Mouse (Mus musculus) midbrain, embryonic 15.5 days (tissue): Measurements from ENCODE around the gene Ctns. TPM values are rescaled to one million over a fixed set of nuclear protein-coding genes. Genes with fewer than 3 reads are reported as not detected.
A peak's percentile ranks its signal among the peaks of the same experiment; 100 is the strongest.

Experiments
- ATAC-seq: fragments of 200-750 bp; cut with Nextera tagmentation; replicated peaks from 2 replicates; pipeline ENCODE4 v1.8.0; 2017; ENCODE audit warnings: moderate TSS enrichment
- H3K27ac ChIP-seq: fragments of 300-500 bp; sonication (generic); 2 replicates; pipeline ENCODE4 v1.5.1; 2015; ENCODE audit warnings: mild to moderate bottlenecking, inconsistent platforms
- H3K27me3 ChIP-seq: fragments of 300-500 bp; sonication (generic); replicated peaks from 2 replicates; pipeline ENCODE4 v1.6.1; 2015; ENCODE audit warnings: inconsistent platforms
- H3K36me3 ChIP-seq: fragments of 300-500 bp; sonication (generic); replicated peaks from 2 replicates; pipeline ENCODE4 v1.6.1; 2015; ENCODE audit warnings: inconsistent platforms
- H3K4me1 ChIP-seq: fragments of 300-500 bp; sonication (generic); 2 replicates; pipeline ENCODE4 v1.6.1; 2015; ENCODE audit warnings: inconsistent platforms
- H3K4me2 ChIP-seq: fragments of 300-500 bp; sonication (generic); 2 replicates; pipeline ENCODE4 v1.6.1; 2015; ENCODE audit warnings: inconsistent platforms, mild to moderate bottlenecking, moderate library complexity
- H3K4me3 ChIP-seq: fragments of 300-500 bp; sonication (generic); 2 replicates; pipeline ENCODE4 v1.5.1; 2015; ENCODE audit warnings: mild to moderate bottlenecking, inconsistent platforms
- H3K9ac ChIP-seq: fragments of 300-500 bp; sonication (generic); 2 replicates; pipeline ENCODE4 v1.6.1; 2015; ENCODE audit warnings: mild to moderate bottlenecking, inconsistent platforms
- H3K9me3 ChIP-seq: fragments of 300-500 bp; sonication (generic); 2 replicates; pipeline ENCODE4 v1.6.1; 2016; ENCODE audit warnings: inconsistent platforms
- WGBS: fragments of 180-500 bp; shearing (Covaris S2); methylation state at CpG from one replicate; pipeline ENCODE4 v1.1.7; 2015; ENCODE audit warnings: mixed read lengths; 5-methylcytosine and 5-hydroxymethylcytosine counted together
- polyA plus RNA-seq: library from polyadenylated mRNA; unstranded; fragments of >200 nt; fragmentation: Nextera tagmentation; extraction: Ambion mirVana; gene quantifications from 2 replicates; pipeline ENCODE4 v1.2.1, GENCODE M21; 2015

Ctns gene
- polyA plus RNA-seq, 1 experiment from 2014 or later, result 20.8 TPM

GRCm38 (mm10) chr11:73185872-73186615, 12.8 kb downstream of the Ctns start:
- H3K9me3 ChIP-seq, result no peaks in the 10 kb centered on the region
- H3K36me3 ChIP-seq, result peaks cover 18% of the 10 kb centered on the region; the same call in 1 of the 2 replicates
- H3K4me3 ChIP-seq, result no peak overlapping the region
- no peaks in the 10 kb centered on the region for H3K27me3 ChIP-seq
- H3K27ac ChIP-seq, result no peak overlapping the region
- H3K9ac ChIP-seq, result no peak overlapping the region
- 94% methylated on average over 10 of the region's 10 CpGs for WGBS
- H3K4me2 ChIP-seq, result no peak overlapping the region
- no peak for ATAC-seq
- H3K4me1 ChIP-seq, result no peaks in the 10 kb centered on the region

GRCm38 (mm10) chr11:73177895-73178294, 20.9 kb downstream of the Ctns start:
- no peaks in the 10 kb centered on the region; the same call in 1 of the 2 replicates for H3K36me3 ChIP-seq

GRCm38 (mm10) chr11:73177509-73177875, 21.4 kb downstream of the Ctns start:
- Histone ChIP-seq H3K4me1 (peaks cover 38% of the 10 kb centered on the region), H3K27ac (peak overlapping the region; percentile 88), H3K36me3 (no peaks in the 10 kb centered on the region; the same call in 1 of the 2 replicates), H3K27me3 (no peaks in the 10 kb centered on the region), H3K9ac (peak overlapping the region; percentile 84), H3K4me3 (peak overlapping the region; percentile 96), H3K9me3 (no peaks in the 10 kb centered on the region), H3K4me2 (peak overlapping the region; percentile 82)
- under 1% methylated on average over 28 of the region's 28 CpGs for whole genome bisulfite sequencing
- ATAC-seq, result peak; percentile 59

More at GRCm38 (mm10) chr11:73177895-73178294, 20.9 kb downstream of the Ctns start:
- Histone ChIP-seq H3K4me2 (peak overlapping the region; percentile 82), H3K9me3 (no peaks in the 10 kb centered on the region), H3K27me3 (no peaks in the 10 kb centered on the region), H3K4me3 (peak overlapping the region; percentile 96), H3K9ac (peak overlapping the region; percentile 84), H3K4me1 (peaks cover 38% of the 10 kb centered on the region), H3K27ac (peak overlapping the region; percentile 88)
- no peak for ATAC-seq
- 5% methylated on average over 2 of the region's 2 CpGs for WGBS

GRCm38 (mm10) chr11:73176608-73177508, 22.0 kb downstream of the Ctns start, which contains the start of the genes Emc6 and Tax1bp3:
TSS of gene Emc6 (minus strand) at chr11:73177037.
TSS of gene Tax1bp3 (plus strand) at chr11:73177083.
- Histone ChIP-seq H3K4me1 (peaks cover 38% of the 10 kb centered on the region), H3K4me2 (peak within 1 kb of the TSS; percentile 82), H3K27ac (peak within 1 kb of the TSS; percentile 88), H3K9me3 (no peaks in the 10 kb centered on the region), H3K9ac (peak within 1 kb of the TSS; percentile 85), H3K4me3 (peak within 1 kb of the TSS; percentile 96), H3K27me3 (no peaks in the 10 kb centered on the region), H3K36me3 (no peaks in the 10 kb centered on the region)
- WGBS, result under 1% methylated on average over 81 of the region's 81 CpGs
- ATAC-seq, result peak; percentile 98

- peak overlapping the region; percentile 82 for H3K4me2 ChIP-seq
- no peaks in the 10 kb centered on the region for H3K9me3 ChIP-seq
- H3K27me3 ChIP-seq, result no peaks in the 10 kb centered on the region
- 0 out of 2 replicates have a peak, but pooled peaks have one; percentile 0 for ATAC-seq
- H3K4me3 ChIP-seq, result peak overlapping the region; percentile 96
- peaks cover 38% of the 10 kb centered on the region for H3K4me1 ChIP-seq
- 2% methylated on average over 15 of the region's 15 CpGs for WGBS
- H3K9ac ChIP-seq, result peak overlapping the region; percentile 85
- peak overlapping the region; percentile 88 for H3K27ac ChIP-seq
- H3K36me3 ChIP-seq, result no peaks in the 10 kb centered on the region
These were observed 22.7 kb downstream of the Ctns start for GRCm38 (mm10) chr11:73176186-73176585.

GRCm38 (mm10) chr11:73175612-73176011, 23.2 kb downstream of the Ctns start:
- peak overlapping the region; percentile 85 for H3K9ac ChIP-seq
- 54% methylated on average over 8 of the region's 8 CpGs for WGBS
- peak overlapping the region; percentile 96 for H3K4me3 ChIP-seq
- no peaks in the 10 kb centered on the region for H3K27me3 ChIP-seq
- H3K36me3 ChIP-seq, result no peaks in the 10 kb centered on the region
- H3K27ac ChIP-seq, result no peak overlapping the region
- no peaks in the 10 kb centered on the region for H3K9me3 ChIP-seq
- H3K4me2 ChIP-seq, result peak overlapping the region; percentile 82
- H3K4me1 ChIP-seq, result peaks cover 38% of the 10 kb centered on the region
- no peak for ATAC-seq

- H3K27me3 ChIP-seq, result no peaks in the 10 kb centered on the region
- no peaks in the 10 kb centered on the region for H3K9me3 ChIP-seq
- H3K4me2 ChIP-seq, result no peak overlapping the region
- WGBS, result 69% methylated on average over 5 of the region's 5 CpGs
- H3K9ac ChIP-seq, result no peak overlapping the region
- H3K27ac ChIP-seq, result no peak overlapping the region
- no peaks in the 10 kb centered on the region for H3K36me3 ChIP-seq
- no peak for ATAC-seq
- peaks cover 20% of the 10 kb centered on the region for H3K4me1 ChIP-seq
- H3K4me3 ChIP-seq, result no peak overlapping the region
These were observed 26.7 kb downstream of the Ctns start for GRCm38 (mm10) chr11:73172186-73172585.

- ATAC-seq, result no peak
These were observed 29.6 kb downstream of the Ctns start for GRCm38 (mm10) chr11:73169231-73169630.

GRCm38 (mm10) chr11:73168576-73168975, 30.3 kb downstream of the Ctns start:
- H3K27ac ChIP-seq, result no peak overlapping the region
- no peak overlapping the region for H3K4me2 ChIP-seq
- no peak overlapping the region for H3K4me3 ChIP-seq
- no peaks in the 10 kb centered on the region for H3K36me3 ChIP-seq
- no peak overlapping the region for H3K9ac ChIP-seq
- H3K9me3 ChIP-seq, result no peaks in the 10 kb centered on the region
- 83% methylated on average over 6 of the region's 6 CpGs for WGBS
- H3K4me1 ChIP-seq, result no peaks in the 10 kb centered on the region
- no peaks in the 10 kb centered on the region for H3K27me3 ChIP-seq
- no peak for ATAC-seq

More at GRCm38 (mm10) chr11:73169231-73169630, 29.6 kb downstream of the Ctns start:
- no peak overlapping the region for H3K27ac ChIP-seq
- H3K36me3 ChIP-seq, result no peaks in the 10 kb centered on the region
- H3K9ac ChIP-seq, result no peak overlapping the region
- H3K9me3 ChIP-seq, result no peaks in the 10 kb centered on the region
- H3K4me2 ChIP-seq, result no peak overlapping the region
- H3K27me3 ChIP-seq, result no peaks in the 10 kb centered on the region
- 38% methylated on average over 4 of the region's 4 CpGs for WGBS
- H3K4me3 ChIP-seq, result no peak overlapping the region
- H3K4me1 ChIP-seq, result 0 out of 2 replicates have a peak, but pooled peaks cover under 1% of the 10 kb centered on the region

- no peaks in the 10 kb centered on the region for H3K4me1 ChIP-seq
- WGBS, result 83% methylated on average over 8 of the region's 8 CpGs
- no peak for ATAC-seq
These were observed 30.8 kb downstream of the Ctns start for GRCm38 (mm10) chr11:73168071-73168470.

GRCm38 (mm10) chr11:73162284-73162683, 36.6 kb downstream of the Ctns start:
- Histone ChIP-seq H3K9me3 (no peaks in the 10 kb centered on the region), H3K27me3 (peaks cover 20% of the 10 kb centered on the region), H3K4me1 (peaks cover 11% of the 10 kb centered on the region; the same call in 1 of the 2 replicates), H3K36me3 (no peaks in the 10 kb centered on the region), H3K9ac (no peak overlapping the region), H3K4me3 (no peak overlapping the region), H3K27ac (no peak overlapping the region), H3K4me2 (no peak overlapping the region)
- ATAC-seq, result no peak
- WGBS, result 83% methylated on average over 5 of the region's 5 CpGs

More at GRCm38 (mm10) chr11:73168071-73168470, 30.8 kb downstream of the Ctns start:
- H3K9ac ChIP-seq, result no peak overlapping the region
- no peaks in the 10 kb centered on the region for H3K36me3 ChIP-seq
- H3K27ac ChIP-seq, result no peak overlapping the region
- H3K9me3 ChIP-seq, result no peaks in the 10 kb centered on the region
- no peak overlapping the region for H3K4me2 ChIP-seq
- no peaks in the 10 kb centered on the region for H3K27me3 ChIP-seq
- H3K4me3 ChIP-seq, result no peak overlapping the region

- no peak overlapping the region for H3K4me2 ChIP-seq
- ATAC-seq, result no peak
- H3K4me1 ChIP-seq, result peaks cover 11% of the 10 kb centered on the region; the same call in 1 of the 2 replicates
- H3K27me3 ChIP-seq, result peaks cover 20% of the 10 kb centered on the region
- H3K36me3 ChIP-seq, result no peaks in the 10 kb centered on the region
- WGBS, result 86% methylated on average over 4 of the region's 4 CpGs
- no peak overlapping the region for H3K4me3 ChIP-seq
- no peaks in the 10 kb centered on the region for H3K9me3 ChIP-seq
- H3K9ac ChIP-seq, result no peak overlapping the region
- H3K27ac ChIP-seq, result no peak overlapping the region
These were observed 37.2 kb downstream of the Ctns start for GRCm38 (mm10) chr11:73161616-73162015.
